Mouse (Mus musculus) liver, embryonic 12.5 days (tissue): ENCODE results near the gene Gm11757. TPM values are rescaled to one million over a fixed set of nuclear protein-coding genes. Genes with fewer than 3 reads are reported as not detected.
"Not testable (repeated sequence)": the region's sequence is repeated elsewhere in the genome, so short reads cannot be mapped to it uniquely, and the experiment has no call there.

Experiments
- ATAC-seq: fragments of 200-750 bp; cut with Nextera tagmentation; 2 replicates; pipeline ENCODE4 v1.8.0; 2017; ENCODE audit warnings: moderate number of reproducible peaks, mild to moderate bottlenecking, moderate library complexity
- H3K27ac ChIP-seq: fragments of 300-500 bp; sonication (generic); 2 replicates; pipeline ENCODE4 v1.5.1; 2016; ENCODE audit warnings: mild to moderate bottlenecking
- H3K27me3 ChIP-seq: fragments of 300-500 bp; sonication (generic); replicated peaks from 2 replicates; pipeline ENCODE4 v1.6.1; 2016; ENCODE audit warnings: mild to moderate bottlenecking, moderate library complexity
- H3K36me3 ChIP-seq: fragments of 300-500 bp; sonication (generic); 2 replicates; pipeline ENCODE4 v1.6.1; 2016; ENCODE audit warnings: mild to moderate bottlenecking, moderate library complexity
- H3K4me1 ChIP-seq: fragments of 300-500 bp; sonication (generic); 2 replicates; pipeline ENCODE4 v1.6.1; 2016
- H3K4me2 ChIP-seq: fragments of 300-500 bp; sonication (generic); 2 replicates; pipeline ENCODE4 v1.6.1; 2016; ENCODE audit warnings: mild to moderate bottlenecking, moderate library complexity
- H3K4me3 ChIP-seq: fragments of 300-500 bp; sonication (generic); 2 replicates; pipeline ENCODE4 v1.5.1; 2016; ENCODE audit warnings: mild to moderate bottlenecking, moderate library complexity
- H3K9ac ChIP-seq: fragments of 300-500 bp; sonication (generic); 2 replicates; pipeline ENCODE4 v1.6.1; 2016; ENCODE audit warnings: mild to moderate bottlenecking, moderate library complexity
- H3K9me3 ChIP-seq: fragments of 300-500 bp; sonication (generic); replicated peaks from 2 replicates; pipeline ENCODE4 v1.6.1; 2016; ENCODE audit warnings: mild to moderate bottlenecking, moderate library complexity
- WGBS: fragments of 180-500 bp; shearing (Covaris S2); methylation state at CpG from one replicate; pipeline ENCODE4 v1.1.7; 2016; ENCODE audit not compliant: insufficient replicate concordance; 5-methylcytosine and 5-hydroxymethylcytosine counted together
- polyA plus RNA-seq: library from polyadenylated mRNA; unstranded; fragments of >200 nt; fragmentation: Nextera tagmentation; extraction: Ambion mirVana; gene quantifications from 2 replicates; pipeline ENCODE4 v1.2.1, GENCODE M21; 2016

Gm11757 gene
- not detected in 2 replicates for polyA plus RNA-seq

DNA sequence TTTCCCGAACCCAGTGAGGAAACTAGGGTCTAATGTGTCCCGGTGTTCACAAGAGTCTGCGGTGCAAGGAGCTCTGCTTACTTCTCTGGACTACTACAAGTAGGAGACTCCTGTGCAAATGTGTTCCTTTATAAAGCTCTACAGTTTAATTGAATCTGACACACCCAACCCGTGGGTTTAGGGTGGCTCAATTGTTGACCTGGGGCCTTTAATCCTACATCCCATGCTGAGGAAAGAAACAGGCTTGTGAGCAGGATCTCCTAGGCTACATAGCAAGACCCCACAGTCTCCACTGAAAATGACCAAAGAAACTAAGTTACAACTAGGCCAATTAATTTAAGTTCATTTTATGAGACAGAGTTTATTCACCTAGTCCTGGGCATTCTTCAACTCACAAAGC is at the start of gene Gm11757:
Gene Gm11757, minus strand, starts transcription at position 101 of the 400 bp plus-strand sequence.
- H3K4me1 ChIP-seq, H3K27ac ChIP-seq, H3K9me3 ChIP-seq, H3K36me3 ChIP-seq, H3K4me3 ChIP-seq, ATAC-seq, H3K9ac ChIP-seq, H3K4me2 ChIP-seq, H3K27me3 ChIP-seq: not testable (repeated sequence)
- WGBS, result no CpG with 5 or more reads among the region's 4 CpGs

DNA sequence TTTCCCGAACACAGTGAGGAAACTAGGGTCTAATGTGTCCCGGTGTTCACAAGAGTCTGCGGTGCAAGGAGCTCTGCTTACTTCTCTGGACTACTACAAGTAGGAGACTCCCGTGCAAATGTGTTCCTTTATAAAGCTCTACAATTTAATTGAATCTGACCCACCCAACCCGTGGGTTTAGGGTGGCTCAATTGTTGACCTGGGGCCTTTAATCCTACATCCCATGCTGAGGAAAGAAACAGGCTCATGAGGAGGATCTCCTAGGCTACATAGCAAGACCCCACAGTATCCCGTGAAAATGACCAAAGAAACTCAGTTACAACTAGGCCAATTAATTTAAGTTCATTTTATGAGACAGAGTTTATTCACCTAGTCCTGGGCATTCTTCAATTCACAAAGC is 29.7 kb upstream of the Gm11757 start, which contains the start of gene Gm11756:
Gene Gm11756, minus strand, starts transcription at position 101 of the 400 bp plus-strand sequence.
- ATAC-seq, H3K27me3 ChIP-seq, H3K4me3 ChIP-seq, H3K27ac ChIP-seq, H3K4me2 ChIP-seq, H3K9ac ChIP-seq, H3K9me3 ChIP-seq, H3K36me3 ChIP-seq, H3K4me1 ChIP-seq: not testable (repeated sequence)
- WGBS, result 64% methylated on average over 6 of the region's 6 CpGs

DNA sequence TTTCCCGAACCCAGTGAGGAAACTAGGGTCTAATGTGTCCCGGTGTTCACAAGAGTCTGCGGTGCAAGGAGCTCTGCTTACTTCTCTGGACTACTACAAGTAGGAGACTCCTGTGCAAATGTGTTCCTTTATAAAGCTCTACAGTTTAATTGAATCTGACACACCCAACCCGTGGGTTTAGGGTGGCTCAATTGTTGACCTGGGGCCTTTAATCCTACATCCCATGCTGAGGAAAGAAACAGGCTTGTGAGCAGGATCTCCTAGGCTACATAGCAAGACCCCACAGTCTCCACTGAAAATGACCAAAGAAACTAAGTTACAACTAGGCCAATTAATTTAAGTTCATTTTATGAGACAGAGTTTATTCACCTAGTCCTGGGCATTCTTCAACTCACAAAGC is 14.9 kb upstream of the Gm11757 start, which contains the start of gene Gm13871:
Gene Gm13871, minus strand, starts transcription at position 101 of the 400 bp plus-strand sequence.
- not testable (repeated sequence) for H3K36me3 ChIP-seq, H3K4me3 ChIP-seq, H3K9ac ChIP-seq, ATAC-seq, H3K4me2 ChIP-seq, H3K9me3 ChIP-seq, H3K27ac ChIP-seq, H3K4me1 ChIP-seq, H3K27me3 ChIP-seq
- WGBS, result no CpG with 5 or more reads among the region's 4 CpGs

DNA sequence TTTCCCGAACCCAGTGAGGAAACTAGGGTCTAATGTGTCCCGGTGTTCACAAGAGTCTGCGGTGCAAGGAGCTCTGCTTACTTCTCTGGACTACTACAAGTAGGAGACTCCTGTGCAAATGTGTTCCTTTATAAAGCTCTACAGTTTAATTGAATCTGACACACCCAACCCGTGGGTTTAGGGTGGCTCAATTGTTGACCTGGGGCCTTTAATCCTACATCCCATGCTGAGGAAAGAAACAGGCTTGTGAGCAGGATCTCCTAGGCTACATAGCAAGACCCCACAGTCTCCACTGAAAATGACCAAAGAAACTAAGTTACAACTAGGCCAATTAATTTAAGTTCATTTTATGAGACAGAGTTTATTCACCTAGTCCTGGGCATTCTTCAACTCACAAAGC is 14.7 kb downstream of the Gm11757 start, which contains the start of gene Gm11758:
Gene Gm11758, minus strand, starts transcription at position 101 of the 400 bp plus-strand sequence.
- not testable (repeated sequence) for ATAC-seq, H3K4me2 ChIP-seq
- no CpG with 5 or more reads among the region's 4 CpGs for WGBS

More for the DNA sequence above, 14.7 kb downstream of the Gm11757 start, which contains the start of gene Gm11758:
- H3K4me3 ChIP-seq, H3K9me3 ChIP-seq, H3K27ac ChIP-seq, H3K36me3 ChIP-seq, H3K9ac ChIP-seq, H3K4me1 ChIP-seq, H3K27me3 ChIP-seq: not testable (repeated sequence)

Other genes starting within 250 kb of the Gm11757 start
- not detected in 2 replicates for gene Gm11239, start 222.8 kb downstream of the Gm11757 start, polyA plus RNA-seq
- gene Gm428, start 207.6 kb downstream of the Gm11757 start, polyA plus RNA-seq, result not detected in 2 replicates
- 0.11 TPM in 1 of 2 replicates, not detected in the other for gene Rasef, start 100.1 kb downstream of the Gm11757 start, polyA plus RNA-seq
- not detected in 2 replicates for gene Gm11758, start 14.8 kb downstream of the Gm11757 start, polyA plus RNA-seq
- gene Gm13871, start 14.8 kb upstream of the Gm11757 start, polyA plus RNA-seq, result not detected in 2 replicates
- gene Gm11756, start 29.6 kb upstream of the Gm11757 start, polyA plus RNA-seq, result not detected in 2 replicates
- not detected in 2 replicates for gene 2310002L09Rik, start 59.7 kb upstream of the Gm11757 start, polyA plus RNA-seq
- gene Frmd3, start 122.3 kb upstream of the Gm11757 start, polyA plus RNA-seq, result 0.05 and 0.20 TPM in 2 replicates